Mouse (Mus musculus): Measurements from ENCODE around the gene 1700013F07Rik. TPM values are rescaled to one million over a fixed set of nuclear protein-coding genes. Genes with fewer than 3 reads are reported as not detected.

The 1700013F07Rik gene
- total and polyA plus RNA-seq, 3 experiments, result not detected

DNA sequence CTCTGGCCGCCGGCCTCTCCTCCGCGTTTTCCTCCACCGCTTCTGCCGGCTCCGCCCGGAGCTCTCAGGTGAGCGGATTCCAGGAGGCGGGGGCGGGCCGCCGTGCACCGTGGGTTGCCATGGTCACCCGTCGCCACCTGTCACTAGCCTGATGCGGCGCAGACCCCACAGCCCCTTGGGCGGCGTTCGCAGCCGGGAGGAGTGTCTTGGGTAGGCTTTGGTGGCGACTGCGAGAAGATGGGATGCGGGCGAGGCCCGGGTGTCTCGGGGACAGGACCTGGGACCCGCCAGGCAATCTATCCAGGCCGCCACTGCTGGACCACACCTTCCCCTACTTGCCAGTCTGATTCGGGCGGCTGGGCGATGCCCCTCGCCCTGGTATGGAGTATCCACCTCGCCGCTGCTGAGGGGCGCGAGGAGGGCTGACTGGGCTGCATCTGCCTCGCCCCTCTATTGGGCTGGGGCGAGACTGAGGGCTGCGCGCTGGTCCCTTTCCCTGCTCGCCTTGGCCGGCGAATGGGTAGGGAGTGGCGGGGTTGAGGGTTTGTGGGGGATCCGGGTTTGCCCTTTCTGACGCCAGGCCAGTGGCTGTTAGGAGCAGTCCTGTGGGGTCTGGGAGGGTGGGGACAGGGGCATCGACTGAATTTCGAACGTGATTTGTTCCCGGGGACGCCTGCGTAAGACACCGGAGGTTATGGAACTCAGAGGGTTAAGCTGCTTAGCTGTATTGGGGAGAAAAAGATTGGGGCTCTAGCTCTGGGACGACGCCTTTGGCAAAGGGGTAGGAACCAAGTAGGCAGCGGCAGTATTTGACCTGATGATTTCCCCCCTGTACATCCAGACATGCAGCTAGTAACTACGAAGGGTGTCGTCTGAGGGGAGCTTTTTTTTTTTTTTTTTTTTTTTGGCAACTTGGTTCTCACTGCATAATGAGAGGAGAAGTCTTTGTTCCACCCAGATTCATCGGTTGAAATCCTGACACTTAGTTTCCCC lies 57.9 kb downstream of the 1700013F07Rik start:
- peaks cover 7% of the 10 kb centered on the region; the same call in 1 of the 2 replicates for H3K27me3 ChIP-seq (ENCODE audit: insufficient read depth, low read length)
- peak overlapping the region; percentile 92 for H3K4me3 ChIP-seq (ENCODE audit: low read depth, low read length)
- H3K36me3 ChIP-seq (replicated peaks), result no peaks in the 10 kb centered on the region
- no peaks in the 10 kb centered on the region for H3K9me3 ChIP-seq (replicated peaks)
- peaks cover 13% of the 10 kb centered on the region for H3K4me1 ChIP-seq (ENCODE audit: insufficient read depth, low read depth, low read length)
- TF ChIP-seq TAL1 (conservative IDR thresholded peaks at IDR 0.05; ENCODE audit: low read depth, low read length), result no peak
- no peak for TF ChIP-seq GATA1 (IDR thresholded peaks at IDR 0.05; ENCODE audit: borderline replicate concordance, low read length)
- TF ChIP-seq POLR2AphosphoS5 (IDR thresholded peaks at IDR 0.05; ENCODE audit: insufficient replicate concordance, low read depth, low read length), result no peak
- no peak for TF ChIP-seq CTCF (IDR thresholded peaks at IDR 0.05; ENCODE audit: low read depth, low read length)
- TF ChIP-seq GATA2 (IDR thresholded peaks at IDR 0.05; ENCODE audit: borderline replicate concordance, low read depth, low read length), result no peak
- peak; percentile 58 for DNase-seq (ENCODE audit: low spot score)
- no peak for ATAC-seq (ENCODE audit: extremely low read depth, insufficient number of reproducible peaks, low FRiP score, poor library complexity, severe bottlenecking)

Other genes starting within 250 kb of the 1700013F07Rik start
- gene Mybphl, start 169.2 kb upstream of the 1700013F07Rik start, total RNA-seq (2014; fragmentation: Nextera tagmentation), result not detected in 2 replicates
- not detected in 2 replicates for gene Mybphl, start 169.2 kb upstream of the 1700013F07Rik start, total RNA-seq (2017)
- gene Mybphl, start 169.2 kb upstream of the 1700013F07Rik start, polyA plus RNA-seq (2012), result not detected in 2 replicates
- 129 and 172 TPM in 2 replicates for gene Psrc1, start 150.3 kb upstream of the 1700013F07Rik start, total RNA-seq (2014; fragmentation: Nextera tagmentation)
- 33.7 and 36.9 TPM in 2 replicates for gene Psrc1, start 150.3 kb upstream of the 1700013F07Rik start, total RNA-seq (2017)
- gene Psrc1, start 150.3 kb upstream of the 1700013F07Rik start, polyA plus RNA-seq (2012), result 122 and 125 TPM in 2 replicates
- not detected in 2 replicates for gene Celsr2, start 118.6 kb upstream of the 1700013F07Rik start, total RNA-seq (2014; fragmentation: Nextera tagmentation)
- 0.23 and 0.38 TPM in 2 replicates for gene Celsr2, start 118.6 kb upstream of the 1700013F07Rik start, total RNA-seq (2017)
- 0.03 TPM in 1 of 2 replicates, not detected in the other for gene Celsr2, start 118.6 kb upstream of the 1700013F07Rik start, polyA plus RNA-seq (2012)
- gene Sars, start 88.9 kb upstream of the 1700013F07Rik start, total RNA-seq (2014; fragmentation: Nextera tagmentation), result 138 and 143 TPM in 2 replicates
- 341 and 480 TPM in 2 replicates for gene Sars, start 88.9 kb upstream of the 1700013F07Rik start, total RNA-seq (2017)
- 170 and 206 TPM in 2 replicates for gene Sars, start 88.9 kb upstream of the 1700013F07Rik start, polyA plus RNA-seq (2012)
- not detected in 2 replicates for gene 5330417C22Rik, start 2.4 kb downstream of the 1700013F07Rik start, total RNA-seq (2014; fragmentation: Nextera tagmentation)
- gene 5330417C22Rik, start 2.4 kb downstream of the 1700013F07Rik start, total RNA-seq (2017), result under 0.01 and 0.06 TPM in 2 replicates
- gene 5330417C22Rik, start 2.4 kb downstream of the 1700013F07Rik start, polyA plus RNA-seq (2012), result not detected in 2 replicates
- gene Tmem167b, start 28.3 kb downstream of the 1700013F07Rik start, total RNA-seq (2014; fragmentation: Nextera tagmentation), result 17.8 and 19.9 TPM in 2 replicates
- gene Tmem167b, start 28.3 kb downstream of the 1700013F07Rik start, total RNA-seq (2017), result 42.3 and 46.8 TPM in 2 replicates
- gene Tmem167b, start 28.3 kb downstream of the 1700013F07Rik start, polyA plus RNA-seq (2012), result 2.2 and 2.5 TPM in 2 replicates
- gene Taf13, start 37.5 kb downstream of the 1700013F07Rik start, total RNA-seq (2014; fragmentation: Nextera tagmentation), result 14.3 and 14.4 TPM in 2 replicates
- 21.6 and 22.2 TPM in 2 replicates for gene Taf13, start 37.5 kb downstream of the 1700013F07Rik start, total RNA-seq (2017)
- gene Taf13, start 37.5 kb downstream of the 1700013F07Rik start, polyA plus RNA-seq (2012), result 0.39 and 1.1 TPM in 2 replicates
- 4.4 and 7.6 TPM in 2 replicates for gene Wdr47, start 57.1 kb downstream of the 1700013F07Rik start, total RNA-seq (2014; fragmentation: Nextera tagmentation)
- gene Wdr47, start 57.1 kb downstream of the 1700013F07Rik start, total RNA-seq (2017), result 10.3 and 11.2 TPM in 2 replicates
- 1.2 and 1.6 TPM in 2 replicates for gene Wdr47, start 57.1 kb downstream of the 1700013F07Rik start, polyA plus RNA-seq (2012)
- gene Clcc1, start 119.8 kb downstream of the 1700013F07Rik start, total RNA-seq (2014; fragmentation: Nextera tagmentation), result 41.6 and 42.9 TPM in 2 replicates
- gene Clcc1, start 119.8 kb downstream of the 1700013F07Rik start, total RNA-seq (2017), result 82.2 and 87.6 TPM in 2 replicates
- gene Clcc1, start 119.8 kb downstream of the 1700013F07Rik start, polyA plus RNA-seq (2012), result 10.5 and 14.0 TPM in 2 replicates
- gene Gpsm2, start 188.2 kb downstream of the 1700013F07Rik start, total RNA-seq (2014; fragmentation: Nextera tagmentation), result 38.2 and 47.9 TPM in 2 replicates
- gene Gpsm2, start 188.2 kb downstream of the 1700013F07Rik start, total RNA-seq (2017), result 27.5 and 32.5 TPM in 2 replicates
- 5.3 and 12.1 TPM in 2 replicates for gene Gpsm2, start 188.2 kb downstream of the 1700013F07Rik start, polyA plus RNA-seq (2012)
- gene Aknad1, start 205.5 kb downstream of the 1700013F07Rik start, total RNA-seq (2014; fragmentation: Nextera tagmentation), result not detected in 2 replicates
- 0.11 TPM in 1 of 2 replicates, not detected in the other for gene Aknad1, start 205.5 kb downstream of the 1700013F07Rik start, total RNA-seq (2017)
- not detected in 2 replicates for gene Aknad1, start 205.5 kb downstream of the 1700013F07Rik start, polyA plus RNA-seq (2012)

All from G1E (cell line).